Mouse (Mus musculus) stomach, embryonic 16.5 days (tissue): ENCODE measurements at regions not wholly inside any gene's neighbourhood (a gene's known extent, or its start where the extent isn't known, plus 50 kb on each side); places are given as distances from the start of the nearest gene placed in this dataset.

Source experiments
- ATAC-seq: fragments of 200-750 bp; cut with Nextera tagmentation; 2 replicates; pipeline ENCODE4 v1.8.0; 2017; ENCODE audit warnings: moderate number of reproducible peaks, moderate TSS enrichment; ENCODE audit not compliant: insufficient read depth, low FRiP score
- H3K27ac ChIP-seq: fragments of 300-500 bp; sonication (generic); 2 replicates; pipeline ENCODE4 v1.5.1; 2014; ENCODE audit warnings: low read length
- H3K27me3 ChIP-seq: fragments of 300-500 bp; sonication (generic); 2 replicates; pipeline ENCODE4 v1.6.1; 2014; ENCODE audit warnings: low read length, control low read depth, mixed read lengths; ENCODE audit not compliant: control insufficient read depth, insufficient read depth
- H3K36me3 ChIP-seq: fragments of 300-500 bp; sonication (generic); 2 replicates; pipeline ENCODE4 v1.6.1; 2014; ENCODE audit warnings: low read length; ENCODE audit not compliant: control insufficient read depth, insufficient read depth
- H3K4me1 ChIP-seq: fragments of 300-500 bp; sonication (generic); 2 replicates; pipeline ENCODE4 v1.6.1; 2014; ENCODE audit warnings: low read length, control low read depth, mixed read lengths; ENCODE audit not compliant: control insufficient read depth, insufficient read depth
- H3K4me2 ChIP-seq: fragments of 300-500 bp; sonication (generic); 2 replicates; pipeline ENCODE4 v1.6.1; 2014; ENCODE audit warnings: low read depth, low read length, mixed read lengths
- H3K4me3 ChIP-seq: fragments of 300-500 bp; sonication (generic); replicated peaks from 2 replicates; pipeline ENCODE4 v1.5.1; 2014; ENCODE audit warnings: mild to moderate bottlenecking, low read length
- H3K9ac ChIP-seq: fragments of 300-500 bp; sonication (generic); 2 replicates; pipeline ENCODE4 v1.6.1; 2014; ENCODE audit warnings: low read length
- H3K9me3 ChIP-seq: fragments of 300-500 bp; sonication (generic); replicated peaks from 2 replicates; pipeline ENCODE4 v1.6.1; 2016; ENCODE audit warnings: low read length, control low read depth; ENCODE audit not compliant: control insufficient read depth
- WGBS: fragments of 180-500 bp; shearing (Covaris S2); extraction: QIAGEN DNeasy Blood & Tissue Kit; methylation state at CpG from one replicate; pipeline ENCODE4 v1.1.7; 2014; 5-methylcytosine and 5-hydroxymethylcytosine counted together

DNA sequence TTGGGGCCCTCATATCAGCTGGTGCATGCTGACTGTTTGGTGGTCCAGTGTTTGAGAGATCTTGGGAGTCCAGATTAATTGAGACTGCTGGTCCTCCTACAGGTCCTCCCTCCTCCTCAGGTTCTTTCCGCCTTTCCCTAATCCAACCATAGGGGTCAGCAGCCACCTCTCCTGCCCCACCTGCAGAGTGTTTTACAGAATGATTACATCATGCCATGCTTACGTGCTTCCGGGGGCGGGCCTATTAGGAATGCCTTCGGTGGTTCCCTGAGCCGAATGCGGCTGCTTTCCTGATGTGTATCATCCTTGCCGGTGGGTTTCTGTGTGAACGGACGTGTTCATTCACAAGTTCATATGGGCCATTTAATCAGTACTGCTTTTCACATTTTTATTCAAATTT lies 237.8 kb upstream of the Cntnap4 start:
- WGBS = 73% methylated on average over 10 of the region's 10 CpGs
- H3K36me3 ChIP-seq = no peaks in the 10 kb centered on the region
- no peaks in the 10 kb centered on the region for H3K9me3 ChIP-seq
- H3K4me3 ChIP-seq = no peak overlapping the region
- H3K27me3 ChIP-seq = no peaks in the 10 kb centered on the region
- no peak overlapping the region for H3K9ac ChIP-seq
- no peak for ATAC-seq
- no peaks in the 10 kb centered on the region for H3K4me1 ChIP-seq
- H3K27ac ChIP-seq = no peak overlapping the region
- H3K4me2 ChIP-seq = no peak overlapping the region

DNA sequence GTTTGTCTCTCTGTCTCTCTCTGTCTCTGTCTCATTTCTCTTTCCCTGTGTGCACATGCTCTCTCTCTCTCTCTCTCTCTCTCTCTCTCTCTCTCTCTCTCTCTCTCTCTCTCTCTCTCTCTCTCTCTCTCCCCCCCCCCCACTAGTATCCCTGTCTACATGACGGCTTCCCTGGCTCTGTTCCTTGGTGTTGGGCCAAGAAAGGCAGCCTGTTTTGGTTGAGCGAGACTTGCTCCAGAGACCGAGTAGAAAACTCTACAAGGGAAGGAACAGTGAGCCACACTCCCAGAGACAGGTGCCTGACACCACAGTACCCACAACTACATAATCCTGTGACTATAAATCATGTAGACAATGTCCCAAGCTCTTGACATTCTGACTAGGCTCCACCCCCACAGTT lies 260.0 kb upstream of the Cntnap4 start:
- Histone ChIP-seq H3K27ac (no peak overlapping the region), H3K36me3 (no peaks in the 10 kb centered on the region), H3K4me2 (no peak overlapping the region), H3K9me3 (no peaks in the 10 kb centered on the region), H3K9ac (no peak overlapping the region), H3K27me3 (no peaks in the 10 kb centered on the region), H3K4me3 (no peak overlapping the region), H3K4me1 (no peaks in the 10 kb centered on the region)
- ATAC-seq = no peak
- WGBS = 57% methylated on average over 3 of the region's 3 CpGs

DNA sequence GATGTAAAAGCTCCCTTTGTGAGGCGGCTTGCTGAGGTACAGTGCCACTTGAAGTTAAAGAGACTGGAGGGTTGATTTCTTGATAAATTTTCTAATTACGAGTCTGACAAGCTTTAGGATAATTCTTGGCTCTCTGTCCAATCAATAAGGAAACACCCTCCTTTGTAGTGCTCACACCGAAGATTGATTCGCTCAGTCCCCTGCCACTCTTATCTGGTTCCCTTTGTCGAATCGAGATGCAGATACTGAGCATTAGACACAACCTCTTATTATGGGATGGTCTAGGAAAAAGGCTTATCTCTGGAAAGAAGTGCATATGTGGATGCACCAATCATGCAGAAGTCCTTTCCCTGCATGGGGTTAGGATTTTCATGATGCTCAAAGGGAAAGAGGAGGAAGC lies 261.5 kb upstream of the Cntnap4 start:
- Histone ChIP-seq H3K27me3 (no peaks in the 10 kb centered on the region), H3K27ac (no peak overlapping the region), H3K36me3 (no peaks in the 10 kb centered on the region), H3K9ac (no peak overlapping the region), H3K4me3 (no peak overlapping the region), H3K4me1 (no peaks in the 10 kb centered on the region), H3K9me3 (no peaks in the 10 kb centered on the region), H3K4me2 (no peak overlapping the region)
- ATAC-seq = no peak
- WGBS = 80% methylated on average over 6 of the region's 6 CpGs

DNA sequence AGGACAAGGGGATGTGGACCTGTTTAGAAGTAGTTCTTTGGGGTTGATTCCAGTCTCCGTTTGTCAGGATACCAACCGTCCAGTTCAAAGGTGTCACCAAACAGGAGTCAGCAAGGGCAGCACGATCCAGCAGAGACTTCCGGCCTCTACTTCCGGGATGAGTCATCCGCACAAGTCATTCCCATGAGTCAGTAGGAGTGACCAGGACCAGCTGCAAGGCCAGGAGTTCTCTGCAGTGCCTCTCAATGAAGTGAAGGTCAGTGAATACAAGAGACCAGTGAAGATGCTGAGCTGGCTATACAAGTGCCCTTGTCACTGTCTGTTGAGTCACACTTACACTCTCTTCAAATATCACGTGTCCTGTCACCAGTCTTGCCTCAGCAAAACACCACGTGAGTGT lies 272.8 kb upstream of the Cntnap4 start:
- Histone ChIP-seq H3K4me3 (no peak overlapping the region), H3K4me1 (no peaks in the 10 kb centered on the region), H3K27ac (no peak overlapping the region), H3K9ac (no peak overlapping the region), H3K36me3 (no peaks in the 10 kb centered on the region), H3K9me3 (no peaks in the 10 kb centered on the region), H3K4me2 (no peak overlapping the region), H3K27me3 (no peaks in the 10 kb centered on the region)
- 75% methylated on average over 8 of the region's 8 CpGs for WGBS
- ATAC-seq = no peak

DNA sequence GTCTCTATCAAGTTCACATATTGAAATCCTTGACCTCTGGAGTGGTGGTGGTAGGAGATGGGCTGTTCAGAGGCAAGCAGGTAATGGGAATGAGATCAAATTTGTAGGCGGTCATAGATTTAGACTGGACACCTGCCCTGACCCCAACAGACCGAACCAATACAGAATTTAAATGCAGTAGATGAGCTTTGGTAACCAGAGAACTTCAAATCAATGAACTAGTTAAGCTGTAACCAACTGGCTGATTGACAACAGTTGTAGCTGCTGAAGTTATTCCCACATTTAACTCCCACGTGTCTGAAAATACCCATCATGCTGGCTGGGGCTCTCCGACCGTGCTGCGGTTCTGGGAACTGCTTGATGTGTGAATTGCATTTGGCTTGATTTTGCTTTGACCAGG lies 268.5 kb upstream of the Gm6793 start:
- Histone ChIP-seq H3K27ac (no peak overlapping the region), H3K36me3 (no peaks in the 10 kb centered on the region), H3K4me1 (no peaks in the 10 kb centered on the region), H3K9me3 (no peaks in the 10 kb centered on the region), H3K4me2 (no peak overlapping the region), H3K4me3 (no peak overlapping the region), H3K9ac (no peak overlapping the region), H3K27me3 (no peaks in the 10 kb centered on the region)
- ATAC-seq = no peak
- WGBS = 80% methylated on average over 6 of the region's 6 CpGs

DNA sequence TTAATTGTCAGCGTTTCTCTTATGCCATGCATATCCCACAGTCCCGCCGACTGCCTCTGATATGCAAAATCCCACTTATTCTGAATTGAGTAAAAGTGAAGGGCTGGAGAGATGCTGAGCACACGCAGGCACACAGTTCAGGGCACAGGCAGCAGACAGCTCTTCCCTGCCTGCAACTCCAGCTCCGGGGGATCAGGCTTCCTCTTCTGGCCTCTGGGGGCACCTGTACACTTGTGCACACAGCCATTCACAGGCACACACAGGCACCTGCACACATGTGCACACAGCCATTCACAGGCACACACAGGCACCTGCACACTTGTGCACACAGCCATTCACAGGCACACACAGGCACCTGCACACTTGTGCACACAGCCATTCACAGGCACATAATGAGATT lies 254.8 kb upstream of the Gm6793 start:
- no peaks in the 10 kb centered on the region for H3K4me1 ChIP-seq
- no peak overlapping the region for H3K4me2 ChIP-seq
- peak; percentile 17; the same call in 1 of the 2 replicates for ATAC-seq
- H3K9ac ChIP-seq = no peak overlapping the region
- H3K9me3 ChIP-seq = no peaks in the 10 kb centered on the region
- H3K36me3 ChIP-seq = no peaks in the 10 kb centered on the region
- no peak overlapping the region for H3K27ac ChIP-seq
- no peaks in the 10 kb centered on the region for H3K27me3 ChIP-seq
- no peak overlapping the region for H3K4me3 ChIP-seq
- WGBS = 62% methylated on average over 5 of the region's 5 CpGs

DNA sequence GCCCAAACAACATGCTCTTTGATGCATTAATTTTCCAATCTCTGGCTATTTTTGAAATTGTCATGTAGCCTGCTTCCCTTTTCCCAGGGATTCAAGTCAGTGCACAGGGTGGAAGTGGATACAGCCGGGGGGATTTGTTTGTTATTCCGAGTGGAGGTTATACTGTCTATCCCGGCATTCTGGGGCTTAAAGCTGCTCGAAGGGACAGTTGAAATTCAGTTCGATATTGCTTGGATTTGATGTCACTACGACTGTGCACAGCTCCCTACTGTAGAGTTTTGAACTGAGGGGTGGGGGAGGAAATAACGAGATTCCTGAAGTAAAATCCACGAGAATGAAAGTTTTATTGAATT lies 254.4 kb upstream of the Gm6793 start:
- Histone ChIP-seq H3K36me3 (no peaks in the 10 kb centered on the region), H3K27ac (no peak overlapping the region), H3K4me3 (no peak overlapping the region), H3K9me3 (no peaks in the 10 kb centered on the region), H3K9ac (no peak overlapping the region), H3K27me3 (no peaks in the 10 kb centered on the region), H3K4me2 (no peak overlapping the region), H3K4me1 (no peaks in the 10 kb centered on the region)
- no peak for ATAC-seq
- WGBS = 66% methylated on average over 8 of the region's 8 CpGs

DNA sequence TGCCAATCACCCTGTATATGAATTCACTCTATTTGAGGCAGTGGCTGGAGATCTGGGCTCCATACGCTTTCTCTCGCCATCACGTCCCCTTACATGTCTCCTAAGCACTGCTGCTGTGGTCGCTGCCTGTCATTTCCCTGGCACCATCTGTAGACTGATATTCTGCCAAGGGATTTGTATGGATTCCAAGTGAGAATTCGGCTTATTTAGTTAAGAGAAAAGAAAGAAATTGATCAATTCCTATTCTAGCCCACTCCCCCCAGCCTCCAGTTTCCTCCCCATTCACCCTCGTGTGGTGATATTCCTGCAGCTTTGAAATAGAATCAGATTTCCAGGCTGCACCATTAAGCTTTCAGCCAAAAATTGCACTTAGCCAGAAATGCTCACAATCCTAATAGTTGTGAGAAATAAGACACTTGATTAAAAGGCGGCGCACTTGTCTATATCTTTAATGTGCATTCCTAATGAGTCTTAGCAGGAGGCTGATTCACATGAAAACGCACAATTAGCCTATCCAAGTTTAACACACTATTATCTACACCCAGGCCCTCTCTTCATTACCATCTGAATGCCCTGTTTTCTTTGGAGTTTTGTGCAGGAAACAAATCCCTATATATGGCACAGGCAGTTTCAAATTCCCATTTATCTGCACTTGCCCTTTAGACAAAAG lies 253.8 kb upstream of the Gm6793 start:
- H3K36me3 ChIP-seq = no peaks in the 10 kb centered on the region
- H3K27ac ChIP-seq = no peak overlapping the region
- H3K4me2 ChIP-seq = no peak overlapping the region
- no peak overlapping the region for H3K4me3 ChIP-seq
- no peak for ATAC-seq
- WGBS = 73% methylated on average over 9 of the region's 9 CpGs
- no peaks in the 10 kb centered on the region for H3K4me1 ChIP-seq
- H3K9ac ChIP-seq = no peak overlapping the region
- H3K9me3 ChIP-seq = no peaks in the 10 kb centered on the region
- no peaks in the 10 kb centered on the region for H3K27me3 ChIP-seq

DNA sequence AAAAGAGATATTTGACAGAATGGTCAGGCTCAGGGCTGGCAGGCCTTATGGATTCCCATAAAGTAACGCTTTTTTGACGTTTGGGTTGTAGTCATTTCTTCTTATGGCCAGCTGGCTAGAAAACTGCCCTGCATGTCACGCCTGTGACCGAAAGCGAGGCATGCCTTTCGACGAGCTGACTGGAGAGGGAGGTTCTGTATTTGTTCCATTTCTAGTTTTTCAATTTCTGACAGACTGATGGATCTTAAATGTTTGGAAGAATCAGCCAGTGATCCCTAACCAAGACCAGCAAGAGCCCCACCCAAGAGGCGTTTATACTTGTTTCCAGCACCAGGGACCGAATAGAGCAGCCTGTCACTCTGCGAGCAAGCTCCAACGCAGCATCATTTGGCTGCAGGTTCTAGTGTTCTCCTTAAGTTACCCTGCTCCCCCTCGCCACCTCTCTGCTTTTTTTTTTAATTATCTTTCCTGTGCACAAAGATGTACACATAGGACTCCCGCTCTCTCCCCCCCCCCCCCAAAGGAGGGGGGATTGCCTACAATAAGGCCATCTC lies 243.2 kb upstream of the Gm6793 start:
- Histone ChIP-seq H3K36me3 (no peaks in the 10 kb centered on the region), H3K4me1 (no peaks in the 10 kb centered on the region), H3K27me3 (no peaks in the 10 kb centered on the region), H3K9me3 (no peaks in the 10 kb centered on the region), H3K4me2 (peak overlapping the region; percentile 34), H3K4me3 (no peak overlapping the region), H3K9ac (no peak overlapping the region), H3K27ac (no peak overlapping the region)
- WGBS = 33% methylated on average over 13 of the region's 13 CpGs
- no peak for ATAC-seq
